Mouse (Mus musculus) brain, embryonic 14.5 days (tissue): Measurements from ENCODE around the gene Napsa. TPM values are rescaled to one million over a fixed set of nuclear protein-coding genes. Genes with fewer than 3 reads are reported as not detected.

Source experiments
- DNase-seq: peaks from one replicate; pipeline ENCODE4 v3.0.0-alpha.2; 2011; ENCODE audit warnings: low read depth
- CTCF ChIP-seq: fragments of 200-500 bp; IDR thresholded peaks from 2 replicates; pipeline ENCODE4 v1.5.1; 2012; ENCODE audit warnings: inconsistent platforms, mild to moderate bottlenecking, moderate library complexity, borderline replicate concordance; ENCODE audit not compliant: insufficient read depth, insufficient read length; ENCODE audit errors: extremely low read depth
- POLR2A ChIP-seq: fragments of 200-500 bp; IDR thresholded peaks from 2 replicates; pipeline ENCODE4 v1.6.1; 2012; ENCODE audit warnings: mild to moderate bottlenecking, inconsistent platforms, borderline replicate concordance; ENCODE audit not compliant: poor library complexity, insufficient read depth, insufficient read length, severe bottlenecking; ENCODE audit errors: extremely low read depth
- polyA plus RNA-seq: library from polyadenylated mRNA; depleted of rRNA; stranded (reverse); fragments of >200 nt; gene quantifications from 2 replicates; pipeline ENCODE4 v1.2.3, GENCODE M21; 2012

The Napsa gene
- polyA plus RNA-seq, 1 experiment = 0.42 TPM

GRCm38 (mm10) chr7:44532918-44533745, 39.0 kb upstream of the Napsa start:
- TF ChIP-seq POLR2A (no peak), CTCF (no peak)
- no peak for DNase-seq

GRCm38 (mm10) chr7:44533746-44534045, 38.5 kb upstream of the Napsa start:
- TF ChIP-seq CTCF (no peak), POLR2A (no peak)
- no peak for DNase-seq

GRCm38 (mm10) chr7:44534242-44534641, 37.9 kb upstream of the Napsa start:
- TF ChIP-seq CTCF (no peak), POLR2A (no peak)
- no peak for DNase-seq

- no peak for TF ChIP-seq CTCF
- no peak for DNase-seq
These were observed 37.3 kb upstream of the Napsa start for GRCm38 (mm10) chr7:44534656-44535441.

- TF ChIP-seq POLR2A (no peak), CTCF (no peak)
These were observed 36.3 kb upstream of the Napsa start for GRCm38 (mm10) chr7:44535657-44536589.

GRCm38 (mm10) chr7:44536590-44536968, 35.6 kb upstream of the Napsa start:
- TF ChIP-seq POLR2A (no peak), CTCF (no peak)
- DNase-seq = peak; percentile 19

More at GRCm38 (mm10) chr7:44535657-44536589, 36.3 kb upstream of the Napsa start:
- DNase-seq = no peak

- no peak for DNase-seq
- TF ChIP-seq POLR2A = no peak
- TF ChIP-seq CTCF = no peak
These were observed 35.2 kb upstream of the Napsa start for GRCm38 (mm10) chr7:44537009-44537408.

- DNase-seq = no peak
- no peak for TF ChIP-seq POLR2A
- no peak for TF ChIP-seq CTCF
These were observed 34.7 kb upstream of the Napsa start for GRCm38 (mm10) chr7:44537496-44537895.

- TF ChIP-seq POLR2A (no peak), CTCF (no peak)
- no peak for DNase-seq
These were observed 33.2 kb upstream of the Napsa start for GRCm38 (mm10) chr7:44538756-44539624.

GRCm38 (mm10) chr7:44542555-44542954, 29.6 kb upstream of the Napsa start:
- DNase-seq = no peak
- TF ChIP-seq POLR2A (no peak), CTCF (no peak)

- no peak for TF ChIP-seq CTCF
- TF ChIP-seq POLR2A = no peak
- DNase-seq = no peak
These were observed 29.1 kb upstream of the Napsa start for GRCm38 (mm10) chr7:44543071-44543470.
